Mouse (Mus musculus): ENCODE measurements around the gene Tedc2. TPM values are rescaled to one million over a fixed set of nuclear protein-coding genes. Genes with fewer than 3 reads are reported as not detected.

Gene Tedc2
- polyA plus RNA-seq, 1 experiment from 2014 or later = 12.2 TPM

- no peaks in the 10 kb centered on the region for H3K27me3 ChIP-seq (ENCODE audit: insufficient read depth, low read length)
- peaks cover 6% of the 10 kb centered on the region for H3K4me1 ChIP-seq (ENCODE audit: insufficient read depth, low read length)
- no peak overlapping the region for H3K4me2 ChIP-seq (replicated peaks; ENCODE audit: low read depth, low read length)
- H3K9ac ChIP-seq (replicated peaks; ENCODE audit: low read length) = no peak overlapping the region
- no peak overlapping the region for H3K4me3 ChIP-seq (ENCODE audit: low read length)
- H3K27ac ChIP-seq (ENCODE audit: low read length) = no peak overlapping the region
- H3K9me3 ChIP-seq (ENCODE audit: low read length) = no peaks in the 10 kb centered on the region
- no peak for ATAC-seq (ENCODE audit: low FRiP score, low TSS enrichment)
- H3K36me3 ChIP-seq (ENCODE audit: insufficient read depth, low read length) = no peaks in the 10 kb centered on the region
- 5% methylated on average over 3 of the region's 3 CpGs for WGBS
Observed at GRCm38 (mm10) chr17:24173423-24173822, 47.2 kb downstream of the Tedc2 start.

DNA sequence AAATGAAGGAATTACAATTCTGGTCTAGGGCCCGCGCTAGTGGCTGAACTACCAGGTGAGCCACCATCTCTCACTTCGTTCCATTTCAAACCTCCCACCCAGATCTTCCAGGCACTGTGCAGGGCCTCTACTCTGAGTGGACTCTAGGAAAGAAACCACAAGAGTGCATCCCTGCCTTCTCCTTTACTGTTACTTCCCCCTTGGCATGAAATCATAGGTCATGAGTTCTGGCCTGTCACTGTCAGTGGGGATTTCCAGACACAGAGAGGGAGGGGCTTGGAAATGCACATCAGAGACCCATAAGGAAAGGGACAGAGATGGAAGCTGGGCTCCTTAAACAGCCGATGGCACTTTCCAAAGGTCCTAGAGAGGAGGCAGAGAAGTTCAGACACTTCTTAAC, 48.9 kb downstream of the Tedc2 start:
- WGBS = 84% methylated on average over 4 of the region's 4 CpGs

GRCm38 (mm10) chr17:24170729-24171128, 49.9 kb downstream of the Tedc2 start:
- Histone ChIP-seq H3K4me3 (ENCODE audit: low read length) (no peak overlapping the region), H3K36me3 (ENCODE audit: insufficient read depth, low read length) (peaks cover under 1% of the 10 kb centered on the region; the same call in 1 of the 2 replicates), H3K4me1 (ENCODE audit: insufficient read depth, low read length) (peaks cover 22% of the 10 kb centered on the region), H3K9me3 (ENCODE audit: low read length) (no peaks in the 10 kb centered on the region), H3K27me3 (ENCODE audit: insufficient read depth, low read length) (no peaks in the 10 kb centered on the region), H3K9ac (replicated peaks; ENCODE audit: low read length) (no peak overlapping the region), H3K27ac (ENCODE audit: low read length) (no peak overlapping the region), H3K4me2 (replicated peaks; ENCODE audit: low read depth, low read length) (no peak overlapping the region)
- 70% methylated on average over 5 of the region's 5 CpGs for WGBS
- ATAC-seq (ENCODE audit: low FRiP score, low TSS enrichment) = no peak

More for the DNA sequence above, 48.9 kb downstream of the Tedc2 start:
- H3K4me3 ChIP-seq (ENCODE audit: low read length) = no peak overlapping the region
- no peaks in the 10 kb centered on the region for H3K27me3 ChIP-seq (ENCODE audit: insufficient read depth, low read length)
- no peak overlapping the region for H3K4me2 ChIP-seq (replicated peaks; ENCODE audit: low read depth, low read length)
- H3K27ac ChIP-seq (ENCODE audit: low read length) = no peak overlapping the region
- no peak for ATAC-seq (ENCODE audit: low FRiP score, low TSS enrichment)
- no peak overlapping the region for H3K9ac ChIP-seq (replicated peaks; ENCODE audit: low read length)
- no peaks in the 10 kb centered on the region for H3K9me3 ChIP-seq (ENCODE audit: low read length)
- no peaks in the 10 kb centered on the region for H3K36me3 ChIP-seq (ENCODE audit: insufficient read depth, low read length)
- H3K4me1 ChIP-seq (ENCODE audit: insufficient read depth, low read length) = peaks cover 19% of the 10 kb centered on the region

DNA sequence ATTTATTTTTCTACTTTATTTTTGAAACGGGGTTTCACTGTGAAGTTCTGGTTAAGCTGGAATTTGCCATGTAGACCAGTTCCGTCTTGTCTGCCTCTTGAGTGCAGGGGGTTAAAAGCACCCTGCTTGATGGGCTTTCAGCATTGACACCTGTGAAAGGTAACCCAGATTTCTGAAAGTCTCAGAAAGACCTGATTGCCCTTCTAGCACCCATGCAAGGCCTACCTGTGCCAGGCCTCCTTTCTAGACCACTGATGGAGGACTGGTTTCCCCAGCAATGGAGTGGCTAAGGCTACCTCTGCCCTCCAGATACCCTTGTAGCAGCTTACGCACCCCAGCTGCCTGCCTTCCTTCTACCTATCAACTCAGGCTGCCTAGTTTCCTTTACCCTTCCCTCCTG, 50.5 kb downstream of the Tedc2 start:
- H3K4me1 ChIP-seq (ENCODE audit: insufficient read depth, low read length) = peaks cover 22% of the 10 kb centered on the region
- H3K9ac ChIP-seq (replicated peaks; ENCODE audit: low read length) = peak overlapping the region; percentile 91
- 62% methylated on average over 3 of the region's 3 CpGs for WGBS
- ATAC-seq (ENCODE audit: low FRiP score, low TSS enrichment) = no peak
- H3K9me3 ChIP-seq (ENCODE audit: low read length) = no peaks in the 10 kb centered on the region
- peaks cover 3% of the 10 kb centered on the region; the same call in 1 of the 2 replicates for H3K36me3 ChIP-seq (ENCODE audit: insufficient read depth, low read length)
- peak overlapping the region; percentile 75 for H3K4me2 ChIP-seq (replicated peaks; ENCODE audit: low read depth, low read length)
- H3K27ac ChIP-seq (ENCODE audit: low read length) = peak overlapping the region; percentile 97; the same call in 1 of the 2 replicates
- H3K27me3 ChIP-seq (ENCODE audit: insufficient read depth, low read length) = no peaks in the 10 kb centered on the region
- peak overlapping the region; percentile 83 for H3K4me3 ChIP-seq (ENCODE audit: low read length)

GRCm38 (mm10) chr17:24169317-24170065, 51.2 kb downstream of the Tedc2 start, which contains the start of gene Atp6v0c:
Gene Atp6v0c, minus strand, starts transcription at chr17:24169702.
- Histone ChIP-seq H3K27me3 (ENCODE audit: insufficient read depth, low read length) (no peaks in the 10 kb centered on the region), H3K27ac (ENCODE audit: low read length) (peak within 1 kb of the TSS; percentile 97), H3K9ac (replicated peaks; ENCODE audit: low read length) (peak within 1 kb of the TSS; percentile 91), H3K36me3 (ENCODE audit: insufficient read depth, low read length) (peaks cover 3% of the 10 kb centered on the region; the same call in 1 of the 2 replicates), H3K4me1 (ENCODE audit: insufficient read depth, low read length) (peaks cover 22% of the 10 kb centered on the region), H3K4me3 (ENCODE audit: low read length) (peak within 1 kb of the TSS; percentile 83), H3K9me3 (ENCODE audit: low read length) (no peaks in the 10 kb centered on the region), H3K4me2 (replicated peaks; ENCODE audit: low read depth, low read length) (peak within 1 kb of the TSS; percentile 75)
- ATAC-seq (ENCODE audit: low FRiP score, low TSS enrichment) = peak; percentile 92
- under 1% methylated on average over 58 of the region's 58 CpGs for WGBS

- peaks cover 3% of the 10 kb centered on the region; the same call in 1 of the 2 replicates for H3K36me3 ChIP-seq (ENCODE audit: insufficient read depth, low read length)
- H3K27me3 ChIP-seq (ENCODE audit: insufficient read depth, low read length) = no peaks in the 10 kb centered on the region
- H3K9ac ChIP-seq (replicated peaks; ENCODE audit: low read length) = peak overlapping the region; percentile 91
- peak; percentile 52 for ATAC-seq (ENCODE audit: low FRiP score, low TSS enrichment)
- peak overlapping the region; percentile 97 for H3K27ac ChIP-seq (ENCODE audit: low read length)
- peak overlapping the region; percentile 75 for H3K4me2 ChIP-seq (replicated peaks; ENCODE audit: low read depth, low read length)
- peak overlapping the region; percentile 83 for H3K4me3 ChIP-seq (ENCODE audit: low read length)
- under 1% methylated on average over 41 of the region's 41 CpGs for WGBS
- H3K4me1 ChIP-seq (ENCODE audit: insufficient read depth, low read length) = peaks cover 22% of the 10 kb centered on the region
- no peaks in the 10 kb centered on the region for H3K9me3 ChIP-seq (ENCODE audit: low read length)
Observed at GRCm38 (mm10) chr17:24168590-24169277, 51.9 kb downstream of the Tedc2 start.

DNA sequence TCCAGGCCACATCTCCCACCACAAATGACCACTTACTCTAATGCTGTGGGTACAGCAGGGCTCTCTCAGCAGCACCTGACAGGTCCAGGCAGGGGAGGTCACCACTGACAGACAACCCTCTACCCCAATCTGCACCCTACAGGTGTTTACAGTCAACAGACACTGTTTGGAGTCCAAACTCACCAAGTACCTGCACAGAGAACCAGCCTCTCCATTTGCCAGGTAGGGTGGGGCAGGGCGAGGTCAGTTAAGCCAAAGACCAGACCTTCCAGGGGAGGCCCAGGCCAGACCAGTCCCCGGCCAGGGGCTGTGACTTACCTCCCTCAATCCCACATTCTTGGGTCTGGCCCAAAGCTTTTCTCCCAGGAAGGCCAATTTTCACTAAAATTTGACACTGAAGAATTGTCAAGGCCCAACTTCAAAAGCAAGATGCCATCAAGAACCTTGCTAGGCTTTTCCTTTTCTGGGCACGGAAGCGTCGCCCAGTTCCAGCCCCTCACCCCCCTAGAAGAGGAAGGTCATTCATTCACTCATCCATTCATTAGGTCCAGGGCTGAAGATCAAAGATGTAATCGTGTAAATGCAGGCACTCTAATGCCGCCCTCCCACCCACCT, 52.7 kb downstream of the Tedc2 start:
- ATAC-seq (ENCODE audit: low FRiP score, low TSS enrichment) = no peak
- 40% methylated on average over 7 of the region's 7 CpGs for WGBS
- Histone ChIP-seq H3K27ac (ENCODE audit: low read length) (peak overlapping the region; percentile 97; the same call in 1 of the 2 replicates), H3K9ac (replicated peaks; ENCODE audit: low read length) (peak overlapping the region; percentile 91), H3K36me3 (ENCODE audit: insufficient read depth, low read length) (peaks cover 3% of the 10 kb centered on the region; the same call in 1 of the 2 replicates), H3K4me3 (ENCODE audit: low read length) (peak overlapping the region; percentile 83), H3K27me3 (ENCODE audit: insufficient read depth, low read length) (no peaks in the 10 kb centered on the region), H3K4me2 (replicated peaks; ENCODE audit: low read depth, low read length) (peak overlapping the region; percentile 75), H3K9me3 (ENCODE audit: low read length) (no peaks in the 10 kb centered on the region), H3K4me1 (ENCODE audit: insufficient read depth, low read length) (peaks cover 22% of the 10 kb centered on the region)

DNA sequence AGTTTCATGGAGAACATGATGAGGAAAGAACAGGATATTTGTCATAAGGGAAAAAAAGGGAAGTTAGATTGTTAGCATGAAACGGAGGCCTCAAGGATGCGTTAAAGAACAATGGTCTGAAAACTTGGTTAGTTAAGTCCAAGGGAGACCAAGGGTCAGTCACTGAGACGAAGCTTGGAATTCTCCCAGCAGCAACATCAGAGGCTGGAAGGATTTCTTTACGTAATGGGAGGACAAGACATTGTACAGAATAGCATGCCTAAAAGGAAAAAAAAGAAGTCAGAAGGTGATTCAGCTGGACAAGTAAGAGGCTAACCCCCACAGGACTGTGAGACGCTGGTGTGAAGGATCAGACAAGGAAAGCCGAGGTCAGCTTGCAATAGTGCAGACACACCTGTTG, 53.5 kb downstream of the Tedc2 start:
- peak overlapping the region; percentile 83; the same call in 1 of the 2 replicates for H3K4me3 ChIP-seq (ENCODE audit: low read length)
- no peak overlapping the region for H3K27ac ChIP-seq (ENCODE audit: low read length)
- WGBS = 85% methylated on average over 6 of the region's 6 CpGs
- peaks cover 29% of the 10 kb centered on the region for H3K4me1 ChIP-seq (ENCODE audit: insufficient read depth, low read length)
- no peaks in the 10 kb centered on the region for H3K27me3 ChIP-seq (ENCODE audit: insufficient read depth, low read length)
- H3K4me2 ChIP-seq (replicated peaks; ENCODE audit: low read depth, low read length) = peak overlapping the region; percentile 75; the same call in 1 of the 2 replicates
- H3K36me3 ChIP-seq (ENCODE audit: insufficient read depth, low read length) = peaks cover 3% of the 10 kb centered on the region; the same call in 1 of the 2 replicates
- no peak overlapping the region for H3K9ac ChIP-seq (replicated peaks; ENCODE audit: low read length)
- H3K9me3 ChIP-seq (ENCODE audit: low read length) = no peaks in the 10 kb centered on the region
- ATAC-seq (ENCODE audit: low FRiP score, low TSS enrichment) = no peak

Measured in kidney, embryonic 16.5 days (tissue).